Mouse (Mus musculus): Measurements from ENCODE around the gene Evx2.

Evx2 gene

DNA sequence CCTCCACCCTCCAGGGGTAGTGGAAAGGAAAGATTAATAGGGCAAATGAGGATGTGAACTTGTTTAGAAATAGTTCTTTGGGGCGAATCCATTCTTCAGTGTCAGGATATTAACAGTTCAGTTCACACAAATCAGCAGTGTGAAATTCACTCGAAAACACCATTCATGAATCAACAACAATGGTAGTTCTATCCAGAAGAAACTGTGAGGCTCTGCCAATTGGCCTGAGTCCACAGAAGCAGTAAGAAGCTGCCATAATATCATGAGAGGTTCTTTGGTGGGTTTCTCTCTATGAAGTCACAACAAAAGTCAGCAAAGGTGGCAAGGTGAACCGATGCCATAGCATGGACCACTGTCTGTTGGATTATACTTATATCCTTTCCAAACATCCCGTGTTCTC is 48.0 kb downstream of the Evx2 start:
- no peak for DNase-seq (ENCODE audit: low spot score)

- DNase-seq (ENCODE audit: low spot score), result no peak
Observed at GRCm38 (mm10) chr2:74609350-74609749, 50.0 kb downstream of the Evx2 start.

GRCm38 (mm10) chr2:74606087-74606760 is 53.1 kb downstream of the Evx2 start:
- DNase-seq (ENCODE audit: low spot score), result no peak

DNA sequence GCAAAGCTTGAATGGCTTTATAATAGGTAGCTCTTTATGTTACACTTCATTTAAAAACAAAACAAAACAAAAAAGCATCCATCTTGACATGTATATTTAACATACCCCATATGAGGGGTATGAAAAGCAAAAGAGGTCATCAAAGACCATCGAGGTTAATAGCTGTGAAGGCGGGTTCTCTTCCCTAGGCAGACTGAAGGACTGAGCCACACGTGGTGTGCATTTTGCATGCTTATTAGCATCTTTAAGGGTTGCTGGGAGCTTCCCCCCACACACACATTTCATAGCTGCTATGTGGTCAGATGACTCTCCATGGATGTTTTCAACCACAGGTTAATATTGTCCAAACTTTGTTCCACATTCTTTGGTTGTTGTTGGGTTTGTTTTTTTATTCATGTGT is 55.3 kb downstream of the Evx2 start:
- DNase-seq (ENCODE audit: low spot score), result no peak
